Mouse (Mus musculus) G1E (cell line): Measurements from ENCODE around the gene Tcf7l1.

Source experiments
- CTCF ChIP-seq: IDR thresholded peaks from 2 replicates; pipeline ENCODE4 v1.5.1; 2012; ENCODE audit warnings: low read depth, low read length, inconsistent platforms, mixed read lengths
- GATA1 ChIP-seq: IDR thresholded peaks from 2 replicates; pipeline ENCODE4 v1.6.1; 2012; ENCODE audit warnings: borderline replicate concordance, low read length, inconsistent platforms, mixed read lengths
- GATA2 ChIP-seq: IDR thresholded peaks from 2 replicates; pipeline ENCODE4 v1.6.1; 2012; ENCODE audit warnings: low read depth, low read length, inconsistent platforms, borderline replicate concordance
- POLR2AphosphoS5 ChIP-seq: IDR thresholded peaks from 2 replicates; pipeline ENCODE4 v1.6.1; 2012; ENCODE audit warnings: low read depth, low read length, inconsistent platforms; ENCODE audit not compliant: insufficient replicate concordance
- TAL1 ChIP-seq: conservative IDR thresholded peaks from 2 replicates; pipeline ENCODE4 v1.6.1; 2012; ENCODE audit warnings: low read depth, low read length, inconsistent platforms, mixed read lengths

GRCm38 (mm10) chr6:72663000-72663399, 126.1 kb downstream of the Tcf7l1 start:
- TF ChIP-seq CTCF (no peak), POLR2AphosphoS5 (no peak), GATA2 (no peak), GATA1 (no peak), TAL1 (no peak)
